ENCODE assay signal across 17 mouse cellular contexts in genomic region chr15:83896011-83896410, GRCm38 (mm10).
"Had no signal": no experiment of that assay in that cellular context is flagged by ENCODE, and none has a peak within 500 bp of the region (broad histone marks: within the 10 kb centered on the region; RNA-seq: fewer than 3 reads in every experiment).

No protein-coding gene starts in this region.

- H3K9ac ChIP-seq: liver, embryonic 13.5 days; neural tube, embryonic 12.5 days; neural tube, embryonic 15.5 days; stomach, embryonic 15.5 days had no signal

- DNase-seq: kidney, adult 2 months; kidney, postnatal 25 days; layer of hippocampus, adult 9-11 months; liver, embryonic 13.5 days; lung, adult 2 months; lung, postnatal 14 days; lung, postnatal 4 days; midbrain, embryonic 14.5 days; retina, postnatal 1 day; right cerebral cortex, postnatal 25 days; spleen, adult 18-20 months; thymus, postnatal 25 days had no signal

- H3K4me2 ChIP-seq: liver, embryonic 13.5 days; neural tube, embryonic 12.5 days; neural tube, embryonic 15.5 days; stomach, embryonic 15.5 days had no signal

- H3K4me1 ChIP-seq: liver, embryonic 13.5 days; stomach, embryonic 15.5 days had no signal

- H3K27ac ChIP-seq: kidney, postnatal 0 days; layer of hippocampus, adult 2 months; liver, embryonic 13.5 days; neural tube, embryonic 12.5 days; stomach, embryonic 15.5 days had no signal

- H3K9me3 ChIP-seq: liver, embryonic 13.5 days; neural tube, embryonic 12.5 days; neural tube, embryonic 15.5 days; stomach, embryonic 15.5 days had no signal

- H3K36me3 ChIP-seq: liver, embryonic 13.5 days; neural tube, embryonic 12.5 days; neural tube, embryonic 15.5 days; stomach, embryonic 15.5 days had no signal

- H3K27me3 ChIP-seq: liver, embryonic 13.5 days; neural tube, embryonic 12.5 days; neural tube, embryonic 15.5 days; stomach, embryonic 15.5 days had no signal

- H3K4me3 ChIP-seq: layer of hippocampus, adult 2 months; liver, embryonic 13.5 days; neural tube, embryonic 12.5 days; neural tube, embryonic 15.5 days; stomach, embryonic 15.5 days had no signal
